Comparison of ENCODE assay signal across 8 mouse cellular contexts in genomic region chr19:6552302-6553028, GRCm38 (mm10). TPM values are rescaled to one million over a fixed set of nuclear protein-coding genes. Genes with fewer than 3 reads are reported as not detected.
A peak's percentile ranks its signal among the peaks of the same experiment; 100 is the strongest.
DNase-seq lines count a peak whose midpoint lies in the region.

No protein-coding gene starts in this region.

- DNase-seq in gastrocnemius, adult 18-20 months (ENCODE audit: low spot score) = peak; percentile 30
- DNase-seq in gastrocnemius, postnatal 14 days = no peak
- DNase-seq in urinary bladder, adult 18-20 months (ENCODE audit: low spot score in 2 of 2) = peak; percentile 44 to 57
- no peak for DNase-seq in urinary bladder, postnatal 10 days (ENCODE audit: low spot score)
- DNase-seq in cerebellum, postnatal 25 days = peak; percentile 74 to 84
- DNase-seq in kidney, adult 8-10 months = peak; percentile 88 to 93
- peak; percentile 68 to 69 for DNase-seq in lung, postnatal 4 days
- peak; percentile 21 to 40 for DNase-seq in thymus, adult 18-20 months

- intact Hi-C loops in gastrocnemius, postnatal 14 days (cut with DNase I; ENCODE audit: low total_unique reads) = no loop called here

RNA-seq across cellular contexts. Expression of gene Slc22a12, which starts 9.6 kb away (rescaled TPM):
- under 1 TPM in 1 of 2 experiments, not detected in 1; 0.11 TPM for total RNA-seq in gastrocnemius, adult 18-20 months (2021)
- not detected for total RNA-seq in gastrocnemius, postnatal 14 days (2021)

Comparison
In these comparisons a context has a peak if more than half of its experiments do, and no peak if none do; other contexts are left out.
1. DNase-seq: peak in gastrocnemius, adult 18-20 months (single experiment), urinary bladder, adult 18-20 months (2 of 2), cerebellum, postnatal 25 days (2 of 2), kidney, adult 8-10 months (2 of 2), lung, postnatal 4 days (2 of 2) and thymus, adult 18-20 months (2 of 2); none in gastrocnemius, postnatal 14 days (single experiment) and urinary bladder, postnatal 10 days (single experiment).